Mouse (Mus musculus) left cerebral cortex, postnatal 14 days (tissue): ENCODE data around the gene Cdk4. TPM values are rescaled to one million over a fixed set of nuclear protein-coding genes. Genes with fewer than 3 reads are reported as not detected.

ENCODE experiments used
- total RNA-seq, 2 experiments: library from RNA; stranded (reverse); gene quantifications; 2 replicates each; pipeline ENCODE4 v1.2.3; 2021

Cdk4 gene
- total RNA-seq, 2 experiments from 2014 or later, result 88.3 to 106 TPM

Other genes with a start within 250 kb of the Cdk4 start
- gene Atp23, start 162.2 kb upstream of the Cdk4 start, total RNA-seq, result 10 to 100 TPM in 1 of 2 experiments, 1 to 10 TPM in 1; 7.7 to 11.3 TPM
- gene Ctdsp2, start 84.8 kb upstream of the Cdk4 start, total RNA-seq, result 10 to 100 TPM; 69.6 to 75.1 TPM
- under 1 TPM; 0.29 to 0.40 TPM for gene Avil, start 62.8 kb upstream of the Cdk4 start, total RNA-seq
- 10 to 100 TPM; 27.7 to 28.2 TPM for gene Tsfm, start 32.7 kb upstream of the Cdk4 start, total RNA-seq
- gene Mettl1, start 22.1 kb upstream of the Cdk4 start, total RNA-seq, result 10 to 100 TPM; 10.3 to 11.1 TPM
- under 1 TPM in 1 of 2 experiments, not detected in 1; 0.19 TPM for gene Eef1akmt3, start 22.0 kb upstream of the Cdk4 start, total RNA-seq
- under 1 TPM; 0.59 to 0.61 TPM for gene Cyp27b1, start 15.3 kb upstream of the Cdk4 start, total RNA-seq
- gene March9, start 3.4 kb upstream of the Cdk4 start, total RNA-seq, result 10 to 100 TPM; 32.7 to 35.1 TPM
- 10 to 100 TPM; 67.1 to 74.5 TPM for gene Tspan31, start 6.7 kb downstream of the Cdk4 start, total RNA-seq
- 100 to 1,000 TPM; 704 to 706 TPM for gene Agap2, start 11.8 kb downstream of the Cdk4 start, total RNA-seq
- gene Os9, start 57.6 kb downstream of the Cdk4 start, total RNA-seq, result 100 to 1,000 TPM; 111 to 116 TPM
- 100 to 1,000 TPM; 108 to 110 TPM for gene B4galnt1, start 101.7 kb downstream of the Cdk4 start, total RNA-seq
- 1 to 10 TPM; 1.1 to 1.4 TPM for gene Slc26a10, start 117.1 kb downstream of the Cdk4 start, total RNA-seq
- gene Arhgef25, start 126.5 kb downstream of the Cdk4 start, total RNA-seq, result 100 to 1,000 TPM in 1 of 2 experiments, 10 to 100 TPM in 1; 92.9 to 103 TPM
- 100 to 1,000 TPM; 202 to 203 TPM for gene Dtx3, start 132.2 kb downstream of the Cdk4 start, total RNA-seq
- gene Pip4k2c, start 148.1 kb downstream of the Cdk4 start, total RNA-seq, result 10 to 100 TPM; 63.6 to 78.9 TPM
- gene Kif5a, start 199.8 kb downstream of the Cdk4 start, total RNA-seq, result 100 to 1,000 TPM; 581 to 593 TPM
- 100 to 1,000 TPM; 308 to 321 TPM for gene Dctn2, start 202.8 kb downstream of the Cdk4 start, total RNA-seq
- gene Mbd6, start 225.5 kb downstream of the Cdk4 start, total RNA-seq, result 10 to 100 TPM; 41.2 to 44.7 TPM
- gene Mars, start 248.3 kb downstream of the Cdk4 start, total RNA-seq, result 10 to 100 TPM; 59.1 to 61.5 TPM